Mouse (Mus musculus) megakaryocyte, embryonic 14.5 days (primary cell): ENCODE measurements around the gene Acsm3.

Source experiments
- FLI1 ChIP-seq: IDR thresholded peaks from 2 replicates; pipeline ENCODE4 v1.6.1; 2012; ENCODE audit warnings: low read length, inconsistent platforms, mixed read lengths
- GATA1 ChIP-seq: IDR thresholded peaks from 3 replicates; pipeline ENCODE4 v1.6.1; 2012; ENCODE audit warnings: mixed read lengths, low read length, inconsistent platforms, borderline replicate concordance

- TF ChIP-seq FLI1 (peak; percentile 99; the same call in 1 of the 2 replicates), GATA1 (no peak)
Observed at GRCm38 (mm10) chr7:119793586-119794250, 33.0 kb downstream of the Acsm3 start, which contains the start of the genes Rexo5 and Eri2.
